Mouse (Mus musculus) forebrain, embryonic 11.5 days (tissue): Measurements from ENCODE around the gene Fgd5. TPM values are rescaled to one million over a fixed set of nuclear protein-coding genes. Genes with fewer than 3 reads are reported as not detected.
"Not testable (repeated sequence)": the region's sequence is repeated elsewhere in the genome, so short reads cannot be mapped to it uniquely, and the experiment has no call there.

Experiments used
- ATAC-seq: fragments of 200-750 bp; cut with Nextera tagmentation; replicated peaks from 2 replicates; pipeline ENCODE4 v1.8.0; 2017; ENCODE audit warnings: moderate TSS enrichment; ENCODE audit not compliant: low FRiP score
- DNase-seq: peaks from one replicate; pipeline ENCODE4 v3.0.0-alpha.2; 2017; ENCODE audit warnings: low spot score
- H3K27ac ChIP-seq: fragments of 300-500 bp; sonication (generic); 2 replicates; pipeline ENCODE4 v1.5.1; 2014; ENCODE audit warnings: low read depth, low read length
- H3K27me3 ChIP-seq: fragments of 300-500 bp; sonication (generic); 2 replicates; pipeline ENCODE4 v1.6.1; 2014; ENCODE audit warnings: mild to moderate bottlenecking, low read length, mixed read lengths; ENCODE audit not compliant: control insufficient read depth, insufficient read depth
- H3K36me3 ChIP-seq: fragments of 300-500 bp; sonication (generic); 2 replicates; pipeline ENCODE4 v1.6.1; 2014; ENCODE audit warnings: mild to moderate bottlenecking, low read length, moderate library complexity, mixed read lengths; ENCODE audit not compliant: control insufficient read depth, insufficient read depth
- H3K4me1 ChIP-seq: fragments of 300-500 bp; sonication (generic); replicated peaks from 2 replicates; pipeline ENCODE4 v1.6.1; 2014; ENCODE audit warnings: low read length, mixed read lengths; ENCODE audit not compliant: control insufficient read depth, insufficient read depth
- H3K4me2 ChIP-seq: fragments of 300-500 bp; sonication (generic); 2 replicates; pipeline ENCODE4 v1.6.1; 2014; ENCODE audit warnings: low read depth, mild to moderate bottlenecking, low read length, moderate library complexity, mixed read lengths; ENCODE audit not compliant: severe bottlenecking
- H3K4me3 ChIP-seq: fragments of 300-500 bp; sonication (generic); 2 replicates; pipeline ENCODE4 v1.5.1; 2014; ENCODE audit warnings: low read depth, low read length
- H3K9ac ChIP-seq: fragments of 300-500 bp; sonication (generic); 2 replicates; pipeline ENCODE4 v1.6.1; 2014; ENCODE audit warnings: low read length
- H3K9me3 ChIP-seq: fragments of 300-500 bp; sonication (generic); 2 replicates; pipeline ENCODE4 v1.6.1; 2016; ENCODE audit warnings: low read length, mixed read lengths; ENCODE audit not compliant: control insufficient read depth
- WGBS: fragments of 180-500 bp; shearing (Covaris S2); extraction: QIAGEN DNeasy Blood & Tissue Kit; methylation state at CpG from one replicate; pipeline ENCODE4 v1.1.7; 2014; 5-methylcytosine and 5-hydroxymethylcytosine counted together
- polyA plus RNA-seq: library from polyadenylated mRNA; unstranded; fragments of >200 nt; fragmentation: Nextera tagmentation; extraction: Ambion mirVana; gene quantifications from 2 replicates; pipeline ENCODE4 v1.2.1, GENCODE M21; 2014

Fgd5 gene
- polyA plus RNA-seq, 1 experiment from 2014 or later: 6.6 TPM

DNA sequence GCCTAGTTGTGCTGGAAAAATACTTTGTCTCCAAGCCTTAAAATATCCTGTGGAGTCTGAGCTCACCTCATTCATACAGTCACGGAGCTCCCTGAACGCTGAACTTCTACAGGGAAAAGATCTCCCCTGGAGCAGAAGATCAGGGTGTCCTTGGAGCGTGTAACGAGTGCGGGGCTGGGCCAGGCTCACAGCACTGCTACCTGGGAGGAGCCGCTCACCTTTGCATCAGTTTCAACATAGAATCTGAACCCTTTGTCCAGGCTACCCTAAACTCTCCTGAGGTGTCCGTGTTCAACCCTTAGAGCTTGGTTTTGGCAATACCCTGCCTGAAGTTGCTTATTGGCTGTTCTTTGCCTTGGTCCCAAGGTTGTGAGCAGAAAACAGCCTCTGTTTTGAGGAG is 110.5 kb downstream of the Fgd5 start:
- not testable (repeated sequence) for H3K4me2 ChIP-seq, H3K27me3 ChIP-seq, H3K4me1 ChIP-seq, DNase-seq, H3K9me3 ChIP-seq, H3K4me3 ChIP-seq, H3K9ac ChIP-seq, H3K27ac ChIP-seq, H3K36me3 ChIP-seq, ATAC-seq
- WGBS: 88% methylated on average over 7 of the region's 7 CpGs

DNA sequence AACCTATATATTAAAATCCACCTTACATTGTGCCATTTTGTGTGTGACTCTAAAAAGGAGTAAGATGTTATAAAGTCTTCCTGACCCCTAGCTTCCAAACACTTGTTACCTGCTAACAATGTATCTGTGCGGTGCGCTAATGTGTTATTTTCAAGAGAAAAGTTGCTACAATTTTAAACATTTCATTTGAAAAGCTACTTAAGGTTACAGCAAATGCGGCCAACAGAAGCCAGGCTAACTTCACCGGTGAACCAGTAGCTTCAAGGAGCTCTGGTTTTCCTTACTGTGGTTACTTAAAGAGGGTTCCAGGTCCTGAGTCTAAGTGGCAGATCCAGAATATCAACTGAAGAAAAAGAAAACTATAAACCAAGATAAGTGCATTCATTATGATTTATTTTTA is 111.3 kb downstream of the Fgd5 start:
- Histone ChIP-seq H3K9me3 (no peaks in the 10 kb centered on the region), H3K27ac (no peak overlapping the region), H3K4me2 (peak overlapping the region; percentile 68; the same call in 1 of the 2 replicates), H3K36me3 (no peaks in the 10 kb centered on the region), H3K4me3 (0 out of 2 replicates have a peak overlapping the region, but pooled peaks have one; percentile 99), H3K27me3 (no peaks in the 10 kb centered on the region), H3K4me1 (peaks cover 2% of the 10 kb centered on the region; the same call in 1 of the 2 replicates), H3K9ac (no peak overlapping the region)
- 93% methylated on average over 4 of the region's 4 CpGs for WGBS
- DNase-seq: no peak
- no peak for ATAC-seq

DNA sequence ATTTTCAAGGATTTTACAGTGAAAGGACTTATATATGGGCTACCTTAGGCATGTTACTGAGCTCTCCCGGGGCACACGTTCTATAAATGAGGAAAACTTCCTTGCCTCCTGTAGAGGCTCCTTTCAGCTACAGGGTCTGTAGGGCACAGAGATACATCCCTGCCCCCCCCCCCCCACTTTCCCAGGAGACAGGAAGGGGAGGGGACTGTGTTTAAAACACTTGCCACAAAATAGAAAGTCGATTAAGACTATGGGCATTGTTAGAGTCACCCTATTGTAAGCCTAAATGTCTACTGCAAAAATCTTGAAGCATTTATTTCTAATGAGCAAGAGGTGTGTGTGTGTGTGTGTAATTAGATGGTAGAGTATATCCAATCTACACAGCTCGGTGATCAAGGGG is 111.8 kb downstream of the Fgd5 start:
- H3K36me3 ChIP-seq: no peaks in the 10 kb centered on the region
- H3K4me3 ChIP-seq: peak overlapping the region; percentile 99
- no peaks in the 10 kb centered on the region for H3K9me3 ChIP-seq
- peak overlapping the region; percentile 68 for H3K4me2 ChIP-seq
- no peak for DNase-seq
- peak overlapping the region; percentile 98 for H3K9ac ChIP-seq
- peak overlapping the region; percentile 98 for H3K27ac ChIP-seq
- H3K4me1 ChIP-seq: peaks cover 2% of the 10 kb centered on the region; the same call in 1 of the 2 replicates
- WGBS: 1% methylated on average over 4 of the region's 4 CpGs
- ATAC-seq: no peak
- no peaks in the 10 kb centered on the region for H3K27me3 ChIP-seq

DNA sequence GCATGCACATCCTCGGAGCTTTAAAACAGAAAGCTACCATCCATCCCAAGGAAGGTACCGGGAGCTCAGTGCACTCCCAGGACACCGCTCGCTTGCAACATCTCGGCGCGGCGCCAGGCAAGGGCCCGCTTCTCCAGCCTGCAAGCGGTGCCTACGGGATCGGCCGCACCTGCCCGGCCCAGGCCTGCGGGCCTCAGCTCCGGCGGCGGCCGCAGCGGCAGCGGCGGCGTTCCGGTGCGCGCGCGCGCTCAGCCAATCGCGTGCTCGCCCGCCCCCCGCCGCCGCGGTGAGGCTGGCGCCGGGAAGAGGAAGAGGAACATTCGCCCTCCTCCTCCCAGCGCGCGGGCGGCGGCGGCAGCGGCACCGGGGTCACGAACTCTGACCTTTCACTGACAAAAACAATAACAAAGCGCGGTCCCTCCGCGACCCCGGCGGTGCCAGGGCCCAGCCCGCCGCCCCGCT is 112.5 kb downstream of the Fgd5 start, which contains the start of gene Nr2c2:
Gene Nr2c2 (plus strand): TSS at position 261 of the 462 bp plus-strand sequence.
- WGBS: under 1% methylated on average over 47 of the region's 58 CpGs
- H3K9me3 ChIP-seq: no peaks in the 10 kb centered on the region
- peak within 1 kb of the TSS; percentile 98 for H3K27ac ChIP-seq
- peak within 1 kb of the TSS; percentile 71 for H3K4me2 ChIP-seq
- H3K36me3 ChIP-seq: no peaks in the 10 kb centered on the region
- peak within 1 kb of the TSS; percentile 99 for H3K4me3 ChIP-seq
- ATAC-seq (peak; percentile 60), DNase-seq (peak; percentile 90)
- no peaks in the 10 kb centered on the region for H3K27me3 ChIP-seq
- H3K9ac ChIP-seq: peak within 1 kb of the TSS; percentile 98
- H3K4me1 ChIP-seq: peaks cover 2% of the 10 kb centered on the region; the same call in 1 of the 2 replicates

DNA sequence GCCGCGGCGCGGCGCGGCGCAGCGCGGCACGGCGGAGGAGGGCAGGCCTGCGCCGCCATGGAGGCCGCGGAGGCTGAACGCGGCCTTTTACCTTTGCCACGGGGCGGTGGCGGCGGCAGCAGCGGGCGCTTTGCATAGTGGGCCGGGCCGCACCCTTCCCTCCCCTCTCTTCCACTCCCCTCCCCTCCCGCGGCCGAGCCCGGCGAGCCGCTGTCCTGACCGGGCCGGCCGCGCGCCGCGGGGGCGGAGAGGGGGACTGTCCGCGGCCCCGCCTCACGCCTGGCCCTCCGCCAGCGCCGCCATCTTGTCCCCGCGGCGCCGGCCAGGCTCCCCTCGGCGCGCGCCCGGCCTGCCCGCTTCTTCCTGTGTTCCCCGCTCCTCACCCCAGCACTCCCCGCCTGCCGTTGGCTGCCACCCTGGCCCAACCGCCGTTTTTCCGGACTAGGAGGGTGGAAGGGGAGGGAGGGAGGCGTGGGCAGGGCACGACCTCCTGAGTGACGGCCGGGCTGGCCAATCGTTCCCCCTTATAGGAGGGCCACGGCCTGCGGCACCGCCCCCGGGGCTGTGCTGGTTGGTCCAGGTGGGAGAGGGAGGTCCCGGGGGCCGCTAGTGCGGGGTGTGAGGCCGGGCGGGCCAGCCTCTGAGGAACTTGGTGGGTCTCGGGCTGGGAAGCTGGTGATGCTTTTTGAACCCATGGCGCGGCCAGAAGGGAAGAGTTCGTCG is 113.2 kb downstream of the Fgd5 start:
- H3K4me2 ChIP-seq: peak overlapping the region; percentile 71
- peak; percentile 100 for DNase-seq
- WGBS: under 1% methylated on average over 36 of the region's 81 CpGs

DNA sequence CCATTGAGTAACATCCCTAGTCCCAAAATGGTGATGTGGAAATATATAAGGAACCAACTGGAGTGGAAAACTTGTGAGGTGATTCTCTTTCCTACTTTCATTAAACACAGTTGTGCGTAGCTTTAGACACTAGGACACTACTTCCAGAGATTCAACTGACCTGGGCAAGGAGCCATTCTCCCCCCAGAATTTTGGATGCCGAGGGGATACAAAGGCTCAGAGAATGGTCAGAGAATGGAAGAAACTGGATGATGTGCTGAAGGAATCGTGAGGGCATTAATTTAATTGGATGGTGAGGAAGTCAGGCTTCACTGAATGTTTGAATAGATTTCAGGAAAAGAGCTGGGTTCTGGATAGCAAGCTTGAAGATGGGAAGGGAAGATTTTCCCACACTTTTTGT is 114.1 kb downstream of the Fgd5 start:
- Histone ChIP-seq H3K4me3 (peak overlapping the region; percentile 99), H3K27me3 (no peaks in the 10 kb centered on the region), H3K27ac (peak overlapping the region; percentile 98; the same call in 1 of the 2 replicates), H3K4me1 (peaks cover 2% of the 10 kb centered on the region; the same call in 1 of the 2 replicates), H3K9me3 (no peaks in the 10 kb centered on the region), H3K36me3 (no peaks in the 10 kb centered on the region), H3K4me2 (peak overlapping the region; percentile 71), H3K9ac (peak overlapping the region; percentile 98)
- no peak for ATAC-seq
- 19% methylated on average over 3 of the region's 3 CpGs for WGBS
- no peak for DNase-seq

More for the DNA sequence above, 113.2 kb downstream of the Fgd5 start:
- Histone ChIP-seq H3K9me3 (no peaks in the 10 kb centered on the region), H3K27me3 (no peaks in the 10 kb centered on the region), H3K4me3 (peak overlapping the region; percentile 99), H3K27ac (peak overlapping the region; percentile 98), H3K36me3 (no peaks in the 10 kb centered on the region), H3K9ac (peak overlapping the region; percentile 98), H3K4me1 (peaks cover 2% of the 10 kb centered on the region; the same call in 1 of the 2 replicates)
- ATAC-seq: peak; percentile 99

DNA sequence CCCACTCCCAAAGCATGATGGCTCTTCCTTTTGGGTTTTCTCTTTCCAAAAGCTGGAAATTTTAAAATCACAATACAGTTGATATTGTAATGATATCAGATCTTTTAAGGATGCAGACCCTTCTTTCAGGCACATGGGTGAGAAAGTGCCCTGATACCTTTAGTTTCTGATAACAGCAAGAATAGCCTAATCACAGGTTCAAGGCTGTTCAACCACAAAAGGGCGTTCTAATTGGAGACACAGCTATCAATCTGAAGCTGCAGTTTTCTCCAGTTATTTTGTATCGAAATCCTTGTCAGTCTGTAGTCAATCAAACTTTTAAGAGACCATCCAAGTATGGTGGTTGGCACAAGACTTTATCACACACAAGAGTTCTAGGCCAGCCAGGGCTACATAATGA is 115.2 kb downstream of the Fgd5 start:
- 93% methylated on average over 2 of the region's 2 CpGs for WGBS
- H3K27me3 ChIP-seq: no peaks in the 10 kb centered on the region
- no peaks in the 10 kb centered on the region for H3K9me3 ChIP-seq
- no peak overlapping the region for H3K4me3 ChIP-seq
- ATAC-seq: no peak
- H3K4me1 ChIP-seq: peaks cover 2% of the 10 kb centered on the region; the same call in 1 of the 2 replicates
- H3K9ac ChIP-seq: no peak overlapping the region
- H3K27ac ChIP-seq: no peak overlapping the region
- no peak overlapping the region for H3K4me2 ChIP-seq
- no peaks in the 10 kb centered on the region for H3K36me3 ChIP-seq
- DNase-seq: no peak

DNA sequence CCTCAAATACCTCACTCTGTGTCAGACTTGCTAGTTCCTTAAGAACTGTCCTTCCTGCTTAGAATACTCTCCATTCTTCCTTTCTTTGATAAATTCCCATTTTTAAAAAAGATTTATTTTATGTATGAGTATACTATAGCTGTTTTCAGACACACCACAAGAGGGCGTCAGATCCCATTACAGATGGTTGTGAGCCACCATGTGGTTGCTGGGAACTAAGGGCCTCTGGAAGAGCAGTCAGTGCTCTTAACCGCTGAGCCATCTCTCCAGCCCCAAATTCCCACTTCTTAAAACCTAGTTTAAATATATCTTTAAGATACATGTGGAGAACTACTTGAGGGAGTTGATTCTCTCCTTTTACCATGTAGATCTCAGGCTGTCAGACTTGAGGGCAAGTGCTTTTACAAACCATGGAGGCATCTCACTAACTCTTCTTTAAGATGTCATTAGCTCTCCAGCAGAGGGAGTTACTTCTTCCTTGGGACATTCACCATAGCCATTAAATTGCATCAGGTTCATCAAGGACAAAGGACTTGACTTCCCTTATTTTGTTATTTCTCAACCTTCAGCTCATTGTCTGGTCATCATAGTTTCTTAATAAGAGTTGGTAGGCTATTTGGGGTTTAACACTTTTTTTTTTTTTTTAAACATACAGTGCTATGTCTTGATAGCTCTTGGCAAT is 122.1 kb downstream of the Fgd5 start:
- H3K4me3 ChIP-seq: no peak overlapping the region
- no peaks in the 10 kb centered on the region for H3K36me3 ChIP-seq
- WGBS: 76% methylated on average over 2 of the region's 2 CpGs
- no peak for DNase-seq
- no peaks in the 10 kb centered on the region for H3K9me3 ChIP-seq
- no peak overlapping the region for H3K4me2 ChIP-seq
- H3K27ac ChIP-seq: no peak overlapping the region
- no peaks in the 10 kb centered on the region for H3K27me3 ChIP-seq
- no peak for ATAC-seq
- H3K4me1 ChIP-seq: no peaks in the 10 kb centered on the region
- H3K9ac ChIP-seq: no peak overlapping the region
